Mouse (Mus musculus): Measurements from ENCODE around the gene Snrnp27. TPM values are rescaled to one million over a fixed set of nuclear protein-coding genes. Genes with fewer than 3 reads are reported as not detected.

The Snrnp27 gene
- total RNA-seq, 2 experiments from 2014 or later = 57.6 to 58.1 TPM

DNA sequence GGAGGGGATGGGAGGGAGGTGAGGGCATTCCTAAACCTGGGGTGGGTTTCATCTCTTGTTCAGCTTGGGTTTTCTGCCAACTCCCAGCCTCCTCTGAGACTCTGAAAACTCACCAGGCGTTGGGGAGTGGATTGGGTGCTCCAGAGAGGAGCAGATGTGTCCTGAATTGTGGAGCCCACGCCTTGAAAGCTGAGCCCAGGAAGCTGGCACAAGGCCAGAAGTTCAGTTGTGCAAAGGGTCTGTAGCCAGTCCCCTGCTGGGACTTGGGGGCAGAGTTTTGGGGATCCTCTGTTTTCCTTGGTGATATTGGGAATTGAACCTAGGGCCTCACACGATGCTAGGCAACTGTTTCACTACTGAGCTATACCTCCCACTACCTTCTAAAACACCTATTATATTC lies 54.2 kb downstream of the Snrnp27 start:
- intact Hi-C loops (cut with DNase I) = no loop called here
- peak in 1 of 2 experiments; percentile 29 for DNase-seq (ENCODE audit: low spot score in 2 of 2)

GRCm38 (mm10) chr6:86627946-86628345 lies 56.4 kb downstream of the Snrnp27 start, which contains the start of gene Asprv1:
Gene Asprv1, plus strand, starts transcription at chr6:86628164.
- intact Hi-C loops (cut with DNase I) = no loop called here
- DNase-seq (ENCODE audit: low spot score in 2 of 2) = no peak

Other genes starting within 250 kb of the Snrnp27 start
- gene C87436, start 246.1 kb downstream of the Snrnp27 start, total RNA-seq (2021) = 10 to 100 TPM; 19.2 to 19.5 TPM
- gene Pcbp1, start 158.2 kb downstream of the Snrnp27 start, total RNA-seq (2021) = 100 to 1,000 TPM; 183 to 189 TPM
- gene Asprv1, start 56.4 kb downstream of the Snrnp27 start, total RNA-seq (2021) = 1 to 10 TPM; 1.1 to 2.3 TPM
- gene Mxd1, start 15.4 kb downstream of the Snrnp27 start, total RNA-seq (2021) = 10 to 100 TPM; 22.2 to 29.9 TPM
- gene Gmcl1, start 48.9 kb upstream of the Snrnp27 start, total RNA-seq (2021) = 10 to 100 TPM; 30.7 to 33.9 TPM
- 1 to 10 TPM; 4.2 to 5.9 TPM for gene Anxa4, start 109.1 kb upstream of the Snrnp27 start, total RNA-seq (2021)
- 100 to 1,000 TPM; 395 to 402 TPM for gene Aak1, start 165.0 kb upstream of the Snrnp27 start, total RNA-seq (2021)

Measured in left cerebral cortex, postnatal 25 days (tissue).